Mouse (Mus musculus) right cerebral cortex, adult 2 months (tissue): ENCODE measurements at regions not wholly inside any gene's neighbourhood (a gene's known extent, or its start where the extent isn't known, plus 50 kb on each side); places are given as distances from the start of the nearest gene placed in this dataset.
"Not testable (repeated sequence)": the region's sequence is repeated elsewhere in the genome, so short reads cannot be mapped to it uniquely, and the experiment has no call there.

ENCODE experiments used
- DNase-seq, 2 experiments: peaks; one replicate each; pipeline ENCODE4 v3.0.0; 2021 to 2022; ENCODE audit warnings: low spot score in 2 of 2

- not testable (repeated sequence) for DNase-seq
Measured at GRCm38 (mm10) chr2:16811401-16812281, 455.5 kb downstream of the Plxdc2 start.

GRCm38 (mm10) chr2:16820442-16820841 lies 464.3 kb downstream of the Plxdc2 start:
- no peak for DNase-seq

GRCm38 (mm10) chr2:16824681-16825230 lies 468.7 kb downstream of the Plxdc2 start:
- DNase-seq, result no peak

DNA sequence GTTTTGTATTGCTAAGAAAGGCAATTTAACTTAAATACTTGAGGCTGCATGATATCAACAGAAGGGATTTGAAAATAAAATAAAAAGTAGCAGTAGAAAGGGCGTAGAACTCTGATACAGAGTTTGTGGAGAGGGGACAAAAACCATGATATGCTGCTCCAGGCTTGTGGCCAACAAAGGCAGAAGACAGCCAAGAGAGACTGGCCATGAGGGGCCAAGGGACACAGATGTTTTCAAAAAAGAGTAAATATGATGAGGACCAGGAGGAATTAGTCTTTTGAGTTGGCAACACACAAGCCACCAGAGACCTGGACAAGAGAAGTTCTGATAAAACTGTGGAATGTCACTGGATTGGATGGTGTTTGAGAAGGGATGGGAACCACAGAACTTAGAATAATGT lies 471.2 kb downstream of the Plxdc2 start:
- no peak for DNase-seq

GRCm38 (mm10) chr2:16835960-16836359 lies 479.9 kb downstream of the Plxdc2 start:
- no peak for DNase-seq

DNA sequence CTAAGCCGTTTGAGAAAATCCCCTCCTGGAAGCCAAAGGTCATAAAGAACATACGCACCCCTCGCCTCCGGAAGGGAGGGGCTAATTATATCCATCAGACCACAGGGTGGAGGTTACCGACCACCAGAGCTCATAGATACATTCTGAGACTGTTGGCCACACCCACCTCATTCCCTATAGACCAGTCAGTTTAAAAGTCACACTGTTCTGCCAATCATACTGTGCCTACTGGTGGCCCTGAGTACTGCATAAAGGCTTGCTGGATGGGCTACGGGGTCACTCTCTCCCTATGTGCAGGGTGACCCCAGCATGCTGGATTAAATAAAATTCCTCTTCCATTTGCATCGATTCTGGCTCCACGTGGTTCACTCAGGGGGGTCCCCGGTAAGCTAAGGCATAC lies 482.6 kb downstream of the Plxdc2 start:
- no peak for DNase-seq

DNA sequence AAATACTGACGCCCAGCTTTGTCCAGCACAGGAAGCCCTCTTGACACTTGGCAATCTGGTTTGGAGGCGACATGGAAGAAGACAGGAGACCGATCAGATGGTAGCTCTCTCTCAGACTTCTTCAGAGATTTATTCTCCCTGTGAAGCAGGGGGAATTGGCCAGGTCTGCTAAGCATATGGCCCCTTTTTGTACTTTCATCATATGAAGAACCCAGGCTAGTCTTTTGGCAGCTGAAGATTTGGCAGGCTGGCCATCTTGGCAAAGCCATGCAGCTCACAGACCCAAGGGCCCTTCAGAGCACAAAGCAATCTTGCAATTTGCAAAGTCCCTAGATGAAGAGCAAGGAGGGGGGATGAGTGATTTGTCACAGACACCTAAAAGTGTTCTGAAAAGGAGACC lies 493.8 kb downstream of the Plxdc2 start:
- DNase-seq, result peak in 1 of 2 experiments; percentile 3

DNA sequence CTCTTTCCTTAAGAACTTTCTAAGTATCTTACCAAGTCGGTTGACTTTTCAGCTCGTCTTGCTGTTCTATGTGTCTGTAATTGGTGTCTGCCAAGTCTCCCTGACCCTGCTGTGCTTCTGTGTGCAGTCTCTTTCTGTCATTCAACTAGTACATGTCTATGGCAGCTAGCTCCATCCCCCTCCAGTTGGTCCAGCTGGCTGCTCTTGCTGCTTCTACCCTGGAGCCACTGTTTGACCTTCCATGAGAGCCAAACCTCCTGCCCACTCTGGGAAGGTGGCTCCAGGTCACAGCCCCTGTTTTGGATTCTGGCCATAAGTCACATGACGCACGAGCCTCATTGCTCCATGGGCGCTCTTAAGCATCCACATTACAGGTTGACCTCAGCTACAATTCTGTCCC lies 504.0 kb downstream of the Plxdc2 start:
- no peak for DNase-seq

DNA sequence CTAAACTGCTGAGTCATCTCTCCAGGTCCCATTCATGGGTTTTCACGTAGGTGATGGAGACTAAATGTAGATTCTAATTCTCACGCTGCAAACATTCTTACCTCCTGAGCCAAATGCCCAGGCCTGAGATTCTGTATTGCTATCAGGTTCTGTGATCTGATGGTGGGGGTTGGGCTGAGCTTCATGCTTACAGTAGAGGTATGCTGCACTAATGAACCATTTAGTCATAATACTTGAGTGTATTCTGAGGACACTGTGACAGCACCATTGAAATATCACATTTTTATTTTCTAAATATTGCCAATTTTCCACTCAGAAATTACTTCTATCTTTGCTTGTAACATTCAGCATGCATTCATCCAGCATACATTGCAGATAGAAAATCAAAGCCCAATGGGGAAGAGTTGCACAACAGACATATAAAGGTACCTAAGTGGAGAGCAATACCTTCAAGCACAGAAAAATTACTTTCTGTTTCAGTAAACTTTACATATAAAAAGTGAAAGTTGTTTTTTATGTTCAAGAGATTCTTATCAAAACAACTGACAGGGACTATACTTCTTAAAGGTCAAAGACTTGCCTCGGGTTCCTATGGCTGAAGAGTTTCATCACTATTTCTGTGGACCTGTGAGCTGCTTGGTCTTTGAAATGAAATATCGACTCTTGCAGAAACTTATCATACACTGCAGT lies 510.2 kb downstream of the Plxdc2 start:
- no peak for DNase-seq

DNA sequence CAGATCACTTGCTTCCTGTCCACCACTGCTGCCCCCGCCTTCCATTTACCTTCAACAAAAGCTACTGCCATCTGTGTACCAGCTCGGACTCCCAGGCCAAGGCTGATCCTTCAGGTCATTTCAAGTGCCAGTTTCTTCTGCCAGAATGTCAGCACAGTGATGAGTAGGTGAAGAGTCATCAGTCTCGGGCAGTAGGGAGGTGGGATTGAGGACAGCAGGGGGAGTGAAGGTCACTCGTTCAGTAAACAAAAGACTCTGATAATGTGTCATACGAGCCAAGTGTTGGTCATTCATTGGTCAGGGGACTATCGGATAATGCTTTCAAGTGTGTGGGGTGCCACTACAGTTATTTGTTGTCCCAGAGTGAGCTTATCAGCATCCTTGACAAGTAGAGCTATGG lies 536.3 kb downstream of the Plxdc2 start:
- not testable (repeated sequence) for DNase-seq

GRCm38 (mm10) chr2:16909246-16910038 lies 553.3 kb downstream of the Plxdc2 start:
- no peak for DNase-seq

DNA sequence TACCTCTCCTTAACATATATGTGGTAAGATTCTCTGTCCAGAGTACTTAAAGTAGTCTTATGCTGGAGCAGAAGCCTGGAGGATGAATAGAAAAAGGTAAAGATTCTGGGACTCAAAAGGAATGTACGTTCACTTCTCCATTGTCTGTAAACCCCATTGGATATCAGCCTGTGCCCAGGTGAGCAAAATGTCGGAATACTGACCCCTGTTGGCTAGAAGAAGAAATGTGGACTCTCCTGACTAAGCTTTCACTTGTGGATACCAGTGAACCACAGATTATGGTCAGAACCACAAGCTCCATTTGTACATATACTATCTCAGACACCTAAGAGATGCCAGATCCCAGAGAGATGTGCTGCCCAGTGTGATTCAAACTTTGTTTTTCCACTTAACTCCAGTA lies 558.5 kb downstream of the Plxdc2 start:
- DNase-seq, result no peak

DNA sequence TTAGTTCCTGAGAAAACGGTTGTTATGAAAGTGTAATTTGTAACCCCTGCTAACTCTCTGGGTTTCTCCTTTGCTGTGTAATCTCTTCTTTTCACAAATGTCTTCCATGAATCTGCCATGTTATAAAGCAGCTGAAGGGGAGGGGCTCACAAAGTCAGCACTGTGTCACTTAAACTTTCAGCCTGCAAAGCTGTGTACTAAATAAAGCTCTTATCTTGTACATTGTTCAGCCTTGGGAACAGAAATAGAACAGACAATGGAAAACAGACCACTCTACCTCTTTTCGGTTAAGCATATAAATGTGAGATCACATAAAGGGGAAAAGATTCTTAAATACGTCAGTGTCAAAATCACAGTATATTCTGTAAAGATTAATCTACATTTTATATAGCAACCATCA lies 573.9 kb downstream of the Plxdc2 start:
- DNase-seq, result no peak

DNA sequence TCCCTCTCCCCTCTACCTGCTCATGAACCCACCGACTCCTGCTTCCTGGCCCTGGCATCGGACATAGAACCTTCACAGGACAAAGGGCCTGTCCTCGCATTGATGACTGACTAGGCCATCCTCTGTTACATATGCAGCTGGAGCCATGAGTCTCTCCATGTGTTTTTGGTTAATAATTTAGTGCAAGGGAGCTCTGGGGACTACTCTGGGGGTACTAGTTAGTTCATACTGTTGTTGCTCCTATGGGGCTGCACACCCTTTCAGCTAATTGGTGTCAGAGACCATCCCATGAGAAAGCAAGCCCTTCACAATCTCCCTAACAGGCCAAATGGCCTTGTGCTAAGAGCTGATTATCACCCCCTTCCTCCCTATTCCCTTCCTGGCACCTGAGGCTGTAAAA lies 603.3 kb downstream of the Plxdc2 start:
- no peak for DNase-seq

DNA sequence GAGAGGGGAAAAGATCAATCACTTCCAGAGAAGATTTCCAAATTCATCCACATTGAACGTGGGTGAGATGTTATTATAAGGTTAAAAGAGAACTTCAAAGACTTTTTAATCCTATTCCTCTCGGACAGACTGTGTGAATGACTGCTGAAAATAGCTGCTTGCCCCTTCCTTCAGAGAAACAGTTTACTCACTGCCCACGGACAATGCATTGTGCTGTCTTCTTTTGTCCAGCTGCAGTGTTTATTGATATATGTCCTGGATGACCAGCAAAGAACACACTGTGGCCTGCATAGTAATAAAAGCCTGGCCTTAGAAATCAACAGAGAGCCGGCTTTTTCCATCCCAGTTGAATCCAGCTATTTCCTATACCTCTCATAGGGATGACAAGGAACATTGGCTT lies 621.3 kb downstream of the Plxdc2 start:
- no peak for DNase-seq

- DNase-seq, result no peak
Measured at GRCm38 (mm10) chr2:16982823-16983222, 626.7 kb downstream of the Plxdc2 start.

DNA sequence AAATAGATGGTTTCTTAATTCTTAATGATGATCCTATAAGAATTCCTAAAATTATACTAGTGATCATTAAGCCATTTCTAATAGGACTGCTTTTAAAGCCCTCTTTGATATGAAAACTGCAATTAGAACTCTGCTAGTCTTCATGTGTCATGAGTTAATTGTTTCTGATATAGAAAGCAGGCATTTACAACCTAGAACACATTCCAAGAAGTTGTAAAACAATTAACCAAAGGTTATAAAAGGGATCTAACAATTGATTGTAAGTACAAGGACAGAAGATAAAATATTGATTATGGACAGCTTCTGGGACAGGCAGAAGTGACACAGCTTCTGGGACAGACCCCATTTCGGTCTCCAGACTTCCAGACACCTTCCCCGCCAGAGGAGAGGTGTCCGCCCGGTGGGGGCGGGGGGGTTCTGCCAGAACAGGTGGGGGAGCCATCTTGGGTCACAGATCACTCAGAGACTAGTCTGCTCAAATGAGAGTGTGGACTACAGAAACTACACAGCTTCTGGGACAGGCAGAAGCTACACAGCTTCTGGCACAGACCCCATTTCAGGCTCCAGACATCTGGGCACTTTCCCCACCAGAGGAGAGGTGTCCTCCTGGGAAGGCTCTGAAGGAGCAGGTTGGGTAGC lies 627.6 kb downstream of the Plxdc2 start:
- DNase-seq, result no peak
